Mouse (Mus musculus) heart, embryonic 16.5 days (tissue): ENCODE results near the gene Hoxb8. TPM values are rescaled to one million over a fixed set of nuclear protein-coding genes. Genes with fewer than 3 reads are reported as not detected.
A peak's percentile ranks its signal among the peaks of the same experiment; 100 is the strongest.

ENCODE experiments used
- ATAC-seq: fragments of 200-750 bp; cut with Nextera tagmentation; replicated peaks from 2 replicates; pipeline ENCODE4 v1.8.0; 2017; ENCODE audit warnings: moderate number of reproducible peaks; ENCODE audit not compliant: insufficient read depth, low FRiP score; ENCODE audit errors: extremely low read depth
- H3K27ac ChIP-seq: fragments of 300-500 bp; sonication (generic); 2 replicates; pipeline ENCODE4 v1.5.1; 2014; ENCODE audit warnings: mild to moderate bottlenecking, low read length, control low read depth, moderate library complexity
- H3K27me3 ChIP-seq: fragments of 300-500 bp; sonication (generic); 2 replicates; pipeline ENCODE4 v1.6.1; 2014; ENCODE audit warnings: low read length, mixed read lengths; ENCODE audit not compliant: control insufficient read depth, insufficient read depth
- H3K36me3 ChIP-seq: fragments of 300-500 bp; sonication (generic); 2 replicates; pipeline ENCODE4 v1.6.1; 2014; ENCODE audit not compliant: control insufficient read depth, insufficient read depth
- H3K4me1 ChIP-seq: fragments of 300-500 bp; sonication (generic); 2 replicates; pipeline ENCODE4 v1.6.1; 2014; ENCODE audit warnings: low read length, mixed read lengths; ENCODE audit not compliant: control insufficient read depth, insufficient read depth
- H3K4me2 ChIP-seq: fragments of 300-500 bp; sonication (generic); 2 replicates; pipeline ENCODE4 v1.6.1; 2014; ENCODE audit warnings: low read depth, mild to moderate bottlenecking, control low read depth, low read length
- H3K4me3 ChIP-seq: fragments of 300-500 bp; sonication (generic); 2 replicates; pipeline ENCODE4 v1.5.1; 2014; ENCODE audit warnings: mild to moderate bottlenecking, control low read depth, low read length
- H3K9ac ChIP-seq: fragments of 300-500 bp; sonication (generic); 2 replicates; pipeline ENCODE4 v1.6.1; 2014; ENCODE audit warnings: low read length, control low read depth
- H3K9me3 ChIP-seq: fragments of 300-500 bp; sonication (generic); replicated peaks from 2 replicates; pipeline ENCODE4 v1.6.1; 2016; ENCODE audit warnings: low read length; ENCODE audit not compliant: control insufficient read depth
- WGBS: fragments of 180-500 bp; shearing (Covaris S2); extraction: QIAGEN DNeasy Blood & Tissue Kit; methylation state at CpG from one replicate; pipeline ENCODE4 v1.1.7; 2014; 5-methylcytosine and 5-hydroxymethylcytosine counted together
- polyA plus RNA-seq: library from polyadenylated mRNA; unstranded; fragments of >200 nt; fragmentation: Nextera tagmentation; extraction: Ambion mirVana; gene quantifications from 2 replicates; pipeline ENCODE4 v1.2.1, GENCODE M21; 2015

Hoxb8 gene
- polyA plus RNA-seq, 1 experiment from 2014 or later = not detected

DNA sequence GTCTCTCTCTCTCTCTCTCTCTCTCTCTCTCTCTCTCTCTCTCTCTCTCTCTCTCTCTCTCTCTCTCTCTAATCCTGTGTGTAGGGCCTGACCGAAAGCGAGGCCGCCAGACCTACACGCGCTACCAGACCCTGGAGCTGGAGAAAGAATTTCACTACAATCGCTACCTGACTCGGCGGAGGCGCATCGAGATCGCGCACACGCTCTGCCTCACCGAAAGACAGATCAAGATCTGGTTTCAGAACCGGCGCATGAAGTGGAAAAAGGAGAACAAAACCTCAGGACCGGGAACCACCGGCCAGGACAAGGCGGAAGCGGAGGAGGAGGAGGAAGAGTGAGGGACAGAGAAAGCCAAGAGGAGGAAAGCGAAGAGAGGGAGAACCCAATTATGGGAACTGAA is 7.6 kb downstream of the Hoxb8 start:
- WGBS = 15% methylated on average over 21 of the region's 21 CpGs
- H3K4me2 ChIP-seq = no peak overlapping the region
- ATAC-seq = no peak

DNA sequence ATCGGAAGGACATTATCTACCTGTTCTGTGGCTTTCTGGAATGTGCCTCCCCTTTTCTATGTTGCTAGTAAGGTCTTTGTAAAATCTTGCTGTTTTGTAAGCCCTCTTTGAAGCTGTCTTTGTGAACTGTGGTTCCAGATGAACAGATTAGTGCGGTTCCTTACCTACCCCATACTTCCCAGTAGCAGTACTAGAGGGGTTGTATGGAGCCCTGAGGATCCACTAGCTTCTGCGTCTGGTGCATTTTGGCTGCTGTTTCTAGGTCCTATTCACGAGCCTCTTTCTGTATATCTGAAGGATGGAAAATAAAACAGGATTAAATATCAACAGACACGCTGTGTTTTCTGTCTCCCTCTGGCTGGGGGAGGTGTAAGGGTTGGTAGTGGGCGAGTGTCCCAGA is 8.1 kb downstream of the Hoxb8 start:
- H3K4me1 ChIP-seq = no peaks in the 10 kb centered on the region; the same call in 1 of the 2 replicates
- WGBS = 16% methylated on average over 6 of the region's 6 CpGs

More for the DNA sequence above, 7.6 kb downstream of the Hoxb8 start:
- no peak overlapping the region for H3K9ac ChIP-seq
- H3K4me1 ChIP-seq = no peaks in the 10 kb centered on the region; the same call in 1 of the 2 replicates
- H3K4me3 ChIP-seq = no peak overlapping the region
- peaks cover 92% of the 10 kb centered on the region for H3K27me3 ChIP-seq
- no peaks in the 10 kb centered on the region for H3K36me3 ChIP-seq
- no peaks in the 10 kb centered on the region for H3K9me3 ChIP-seq
- no peak overlapping the region for H3K27ac ChIP-seq

DNA sequence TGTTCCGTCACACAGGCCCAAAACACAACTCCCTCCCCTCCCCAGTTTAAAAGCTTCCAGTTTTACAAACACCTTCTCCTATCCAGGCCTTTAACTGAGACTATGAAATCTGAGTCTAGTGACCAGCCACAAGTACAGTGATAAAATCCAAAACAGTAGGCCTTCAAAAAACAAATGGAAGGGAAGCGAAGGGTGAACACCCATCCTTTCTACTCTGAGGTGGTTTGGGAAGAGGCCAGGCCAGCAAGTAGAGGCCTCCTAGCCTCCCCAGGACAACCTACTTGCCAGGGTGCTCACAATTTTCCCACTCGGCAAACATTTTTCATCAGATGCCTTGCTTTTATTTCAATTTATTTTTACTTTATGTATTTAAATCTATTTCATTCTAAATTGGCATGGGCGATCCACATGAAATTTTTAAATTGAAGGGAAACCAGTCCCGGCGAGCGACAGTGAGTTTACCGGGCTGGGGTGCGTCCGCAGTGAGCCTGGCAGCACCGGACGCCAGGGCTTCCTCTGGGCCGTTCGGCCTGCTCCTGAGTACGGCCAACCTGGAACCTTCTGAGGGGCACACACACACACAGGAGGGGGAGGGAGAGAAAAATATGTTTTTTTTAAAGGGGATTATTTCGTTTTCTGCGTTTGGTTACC is 9.1 kb downstream of the Hoxb8 start:
- H3K9ac ChIP-seq = no peak overlapping the region
- no peak for ATAC-seq
- 15% methylated on average over 17 of the region's 17 CpGs for WGBS
- no peaks in the 10 kb centered on the region for H3K9me3 ChIP-seq
- no peak overlapping the region for H3K4me2 ChIP-seq
- H3K27me3 ChIP-seq = peaks cover 93% of the 10 kb centered on the region
- no peak overlapping the region for H3K27ac ChIP-seq
- no peak overlapping the region for H3K4me3 ChIP-seq
- H3K4me1 ChIP-seq = no peaks in the 10 kb centered on the region
- H3K36me3 ChIP-seq = no peaks in the 10 kb centered on the region

More for the DNA sequence above, 8.1 kb downstream of the Hoxb8 start:
- Histone ChIP-seq H3K4me3 (no peak overlapping the region), H3K27ac (no peak overlapping the region), H3K36me3 (no peaks in the 10 kb centered on the region), H3K9ac (no peak overlapping the region), H3K9me3 (no peaks in the 10 kb centered on the region), H3K4me2 (no peak overlapping the region), H3K27me3 (peaks cover 93% of the 10 kb centered on the region)
- ATAC-seq = no peak

DNA sequence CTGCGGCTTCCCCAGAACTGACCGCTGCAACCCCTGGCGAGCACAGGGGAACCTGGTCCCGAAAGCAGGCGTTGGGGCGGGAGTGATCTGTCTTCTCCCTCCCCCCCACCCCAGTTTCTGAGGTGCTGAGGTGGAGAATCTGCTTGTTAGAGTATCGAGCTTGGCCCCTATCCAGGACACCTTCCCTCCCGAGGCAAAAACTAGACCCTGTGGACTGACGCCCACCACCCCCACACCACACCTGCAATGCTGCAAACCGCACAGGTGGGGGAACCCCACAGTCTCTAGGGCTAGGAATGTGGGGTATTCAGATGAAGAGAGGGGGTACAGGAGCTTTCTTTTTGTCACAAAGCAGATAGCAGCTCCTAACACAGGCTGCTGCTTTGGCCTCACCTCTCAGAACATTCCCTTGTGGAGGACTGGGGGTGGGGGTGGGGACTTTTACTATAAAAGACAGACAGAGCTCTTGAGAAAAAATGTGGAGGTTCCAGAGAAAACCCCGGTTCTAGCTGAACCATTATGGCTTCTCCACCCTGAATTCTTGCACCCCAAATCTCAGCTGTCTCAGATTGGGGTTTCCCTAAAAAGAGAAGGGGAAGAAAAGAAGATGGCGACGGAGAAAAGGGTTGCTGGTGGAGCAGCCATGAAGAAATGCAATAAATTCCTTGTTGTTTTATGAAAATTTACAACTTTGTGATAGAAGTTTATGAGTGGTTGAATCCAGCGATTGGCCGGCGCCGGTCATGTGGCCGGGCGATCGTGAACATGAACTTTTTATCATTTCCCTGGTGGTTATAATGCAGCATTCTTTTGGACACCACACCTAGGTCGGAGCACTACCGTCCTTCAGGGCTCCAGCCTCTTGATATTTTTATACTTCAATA is 10.2 kb downstream of the Hoxb8 start, which contains the start of gene Hoxb6:
Gene Hoxb6, plus strand, starts transcription at position 796 of the 884 bp plus-strand sequence.
- no peak within 1 kb of the TSS for H3K4me3 ChIP-seq
- H3K9me3 ChIP-seq = no peaks in the 10 kb centered on the region
- H3K4me1 ChIP-seq = no peaks in the 10 kb centered on the region
- H3K9ac ChIP-seq = no peak within 1 kb of the TSS
- H3K27me3 ChIP-seq = peaks cover 93% of the 10 kb centered on the region
- ATAC-seq = no peak
- H3K36me3 ChIP-seq = no peaks in the 10 kb centered on the region
- WGBS = 4% methylated on average over 22 of the region's 22 CpGs
- no peak within 1 kb of the TSS for H3K4me2 ChIP-seq
- no peak within 1 kb of the TSS for H3K27ac ChIP-seq

- no peak overlapping the region for H3K9ac ChIP-seq
- no peak for ATAC-seq
- no peak overlapping the region for H3K4me2 ChIP-seq
- H3K4me1 ChIP-seq = no peaks in the 10 kb centered on the region
- 4% methylated on average over 12 of the region's 12 CpGs for WGBS
- H3K27me3 ChIP-seq = peaks cover 93% of the 10 kb centered on the region
- no peaks in the 10 kb centered on the region for H3K36me3 ChIP-seq
- H3K9me3 ChIP-seq = no peaks in the 10 kb centered on the region
- H3K4me3 ChIP-seq = no peak overlapping the region
- H3K27ac ChIP-seq = no peak overlapping the region
Observed at GRCm38 (mm10) chr11:96292565-96293301, 11.0 kb downstream of the Hoxb8 start.

- H3K9me3 ChIP-seq = no peaks in the 10 kb centered on the region
- no peak overlapping the region for H3K4me3 ChIP-seq
- peaks cover 91% of the 10 kb centered on the region for H3K27me3 ChIP-seq
- no peak overlapping the region for H3K4me2 ChIP-seq
- H3K27ac ChIP-seq = no peak overlapping the region
- no peaks in the 10 kb centered on the region for H3K36me3 ChIP-seq
- H3K4me1 ChIP-seq = no peaks in the 10 kb centered on the region
- no peak for ATAC-seq
- 6% methylated on average over 22 of the region's 22 CpGs for WGBS
- no peak overlapping the region for H3K9ac ChIP-seq
Observed at GRCm38 (mm10) chr11:96293302-96293921, 11.7 kb downstream of the Hoxb8 start.

GRCm38 (mm10) chr11:96294245-96295091 is 12.8 kb downstream of the Hoxb8 start:
- Histone ChIP-seq H3K36me3 (no peaks in the 10 kb centered on the region), H3K4me1 (no peaks in the 10 kb centered on the region), H3K9ac (no peak overlapping the region), H3K4me2 (peak overlapping the region; percentile 13; the same call in 1 of the 2 replicates), H3K4me3 (no peak overlapping the region), H3K27ac (no peak overlapping the region), H3K27me3 (peaks cover 91% of the 10 kb centered on the region), H3K9me3 (no peaks in the 10 kb centered on the region)
- 2% methylated on average over 32 of the region's 32 CpGs for WGBS
- ATAC-seq = no peak
